Mouse (Mus musculus) G1E (cell line): Measurements from ENCODE around the gene Blm. TPM values are rescaled to one million over a fixed set of nuclear protein-coding genes. Genes with fewer than 3 reads are reported as not detected.

Source experiments
- ATAC-seq: 2 replicates; pipeline ENCODE4 v1.8.0; 2016; ENCODE audit warnings: mild to moderate bottlenecking; ENCODE audit not compliant: insufficient number of reproducible peaks, poor library complexity, low FRiP score, severe bottlenecking; ENCODE audit errors: extremely low read depth
- DNase-seq: peaks from one replicate; pipeline ENCODE4 v3.0.0; 2012; ENCODE audit warnings: low spot score
- H3K27me3 ChIP-seq: 2 replicates; pipeline ENCODE4 v1.6.1; 2012; ENCODE audit warnings: mild to moderate bottlenecking, low read length, inconsistent platforms; ENCODE audit not compliant: insufficient read depth
- H3K36me3 ChIP-seq: replicated peaks from 2 replicates; pipeline ENCODE3; 2012; ENCODE audit warnings: mild to moderate bottlenecking, inconsistent platforms
- H3K4me1 ChIP-seq: 2 replicates; pipeline ENCODE4 v1.6.1; 2012; ENCODE audit warnings: low read depth, low read length, inconsistent platforms, mixed read lengths; ENCODE audit not compliant: insufficient read depth
- H3K4me3 ChIP-seq: 2 replicates; pipeline ENCODE4 v1.5.1; 2012; ENCODE audit warnings: low read depth, mild to moderate bottlenecking, inconsistent platforms, low read length, moderate library complexity, mixed read lengths
- H3K9me3 ChIP-seq: replicated peaks from 2 replicates; pipeline ENCODE4 v1.6.1; 2012; ENCODE audit warnings: inconsistent platforms
- CTCF ChIP-seq: IDR thresholded peaks from 2 replicates; pipeline ENCODE4 v1.5.1; 2012; ENCODE audit warnings: low read depth, low read length, inconsistent platforms, mixed read lengths
- GATA1 ChIP-seq: IDR thresholded peaks from 2 replicates; pipeline ENCODE4 v1.6.1; 2012; ENCODE audit warnings: borderline replicate concordance, low read length, inconsistent platforms, mixed read lengths
- GATA2 ChIP-seq: IDR thresholded peaks from 2 replicates; pipeline ENCODE4 v1.6.1; 2012; ENCODE audit warnings: low read depth, low read length, inconsistent platforms, borderline replicate concordance
- POLR2AphosphoS5 ChIP-seq: IDR thresholded peaks from 2 replicates; pipeline ENCODE4 v1.6.1; 2012; ENCODE audit warnings: low read depth, low read length, inconsistent platforms; ENCODE audit not compliant: insufficient replicate concordance
- TAL1 ChIP-seq: conservative IDR thresholded peaks from 2 replicates; pipeline ENCODE4 v1.6.1; 2012; ENCODE audit warnings: low read depth, low read length, inconsistent platforms, mixed read lengths
- polyA plus RNA-seq: library from polyadenylated mRNA; stranded (reverse); fragments of >175 nt; gene quantifications from 2 replicates; pipeline ENCODE4 v1.2.3, GENCODE M21; 2012
- total RNA-seq, 2 experiments: library from RNA; stranded (forward) in 1 of 2; stranded (reverse) in 1 of 2; fragments of 200-1000 nt in 1 of 2; fragments of >200 nt in 1 of 2; fragmentation: Nextera tagmentation in 1 of 2; gene quantifications; 2 replicates each; pipeline ENCODE4 v1.2.3; 2014 to 2017

Gene Blm
- total and polyA plus RNA-seq, 3 experiments, result 89.2 to 198 (median 96.9) TPM

- H3K36me3 ChIP-seq, result no peaks in the 10 kb centered on the region
- H3K9me3 ChIP-seq, result no peaks in the 10 kb centered on the region
- DNase-seq (no peak), ATAC-seq (peak; percentile 55)
- TF ChIP-seq GATA1, result no peak
- no peak for TF ChIP-seq CTCF
- no peak for TF ChIP-seq GATA2
- TF ChIP-seq POLR2AphosphoS5, result no peak
- TF ChIP-seq TAL1, result no peak
- H3K4me3 ChIP-seq, result peak overlapping the region; percentile 31; the same call in 1 of the 2 replicates
- H3K4me1 ChIP-seq, result peaks cover 69% of the 10 kb centered on the region
- H3K27me3 ChIP-seq, result peaks cover 10% of the 10 kb centered on the region
These were observed 89.4 kb downstream of the Blm start for GRCm38 (mm10) chr7:80445492-80445891.

DNA sequence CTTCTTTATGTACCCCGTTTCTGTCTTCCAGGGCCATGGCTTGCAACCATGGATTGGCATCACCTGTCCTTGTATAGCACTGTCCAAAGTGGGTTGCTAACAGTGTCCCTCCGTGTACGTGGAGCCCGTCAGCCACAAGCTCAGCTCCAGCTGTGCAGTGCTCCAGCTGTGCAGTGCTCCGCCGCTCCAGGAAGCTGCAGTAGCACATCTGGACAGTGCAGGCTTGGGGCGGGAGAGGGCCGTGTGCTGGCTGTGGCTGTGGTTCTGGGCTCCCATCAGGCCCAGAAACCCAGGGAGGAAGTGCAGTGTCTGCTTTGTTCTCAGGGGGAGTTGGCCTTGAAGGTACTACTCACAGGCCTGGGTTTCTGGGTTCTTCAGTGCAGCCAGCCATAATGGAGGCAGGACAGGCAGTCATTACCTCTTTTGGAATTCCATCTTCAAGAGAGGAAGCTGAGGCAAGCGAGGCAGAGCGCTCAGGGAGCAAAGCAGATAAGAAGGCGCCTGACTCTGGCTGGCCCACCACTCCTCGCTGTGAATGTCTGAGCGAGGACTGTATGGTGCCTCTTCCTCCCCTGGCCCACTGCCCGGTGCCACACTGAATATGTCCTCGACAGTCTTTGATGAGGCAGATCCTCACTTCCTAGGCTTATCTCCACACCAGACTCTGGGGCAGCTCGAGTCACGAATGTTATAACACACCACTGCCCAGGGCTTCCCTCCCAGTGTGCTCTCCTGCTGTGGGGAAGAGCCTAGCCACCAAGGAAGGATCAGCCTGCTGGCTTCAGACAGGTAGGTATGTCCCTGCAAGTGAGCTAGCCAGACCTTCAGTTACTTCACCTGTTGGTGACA, 90.3 kb downstream of the Blm start:
- peak; percentile 32 for DNase-seq
- ATAC-seq, result peak; percentile 64
- Histone ChIP-seq H3K27me3 (peaks cover 16% of the 10 kb centered on the region), H3K4me1 (peaks cover 60% of the 10 kb centered on the region), H3K4me3 (peak overlapping the region; percentile 25; the same call in 1 of the 2 replicates), H3K9me3 (no peaks in the 10 kb centered on the region), H3K36me3 (no peaks in the 10 kb centered on the region)
- TF ChIP-seq CTCF (no peak), POLR2AphosphoS5 (no peak), GATA2 (no peak)

DNA sequence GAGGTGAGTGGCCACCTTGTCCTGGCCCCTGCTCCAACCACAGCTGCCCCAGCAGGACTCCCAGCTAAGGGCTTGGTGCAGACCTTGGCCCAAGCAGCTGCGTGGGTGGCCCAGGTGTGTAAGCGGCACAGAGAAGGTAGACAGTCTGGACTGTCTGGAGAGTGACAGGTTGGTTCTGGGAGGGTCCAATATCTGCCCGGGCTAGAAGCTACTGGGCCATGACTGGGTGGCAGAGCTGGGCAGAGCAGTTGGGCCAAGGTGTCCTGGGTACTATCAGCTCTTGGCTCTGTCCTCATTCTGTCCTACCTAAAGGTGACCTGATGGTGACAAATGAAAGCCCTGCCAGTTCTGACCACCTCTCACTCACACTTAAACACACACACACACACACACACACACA, 91.8 kb downstream of the Blm start:
- Histone ChIP-seq H3K9me3 (no peaks in the 10 kb centered on the region), H3K36me3 (no peaks in the 10 kb centered on the region), H3K4me3 (no peak overlapping the region), H3K27me3 (peaks cover 22% of the 10 kb centered on the region), H3K4me1 (peaks cover 47% of the 10 kb centered on the region)
- DNase-seq (no peak), ATAC-seq (no peak)
- TF ChIP-seq GATA2 (no peak), GATA1 (no peak), CTCF (no peak), TAL1 (no peak), POLR2AphosphoS5 (no peak)

GRCm38 (mm10) chr7:80441986-80442904, 92.7 kb downstream of the Blm start:
- ATAC-seq (no peak), DNase-seq (no peak)
- no peak overlapping the region for H3K4me3 ChIP-seq
- peaks cover 42% of the 10 kb centered on the region for H3K4me1 ChIP-seq
- no peaks in the 10 kb centered on the region for H3K36me3 ChIP-seq
- no peaks in the 10 kb centered on the region for H3K9me3 ChIP-seq
- H3K27me3 ChIP-seq, result peaks cover 22% of the 10 kb centered on the region
- TF ChIP-seq CTCF (no peak), TAL1 (no peak), GATA1 (no peak), GATA2 (no peak), POLR2AphosphoS5 (no peak)

GRCm38 (mm10) chr7:80440685-80441084, 94.2 kb downstream of the Blm start:
- no peak for TF ChIP-seq GATA1
- no peak for TF ChIP-seq TAL1
- TF ChIP-seq GATA2, result no peak
- TF ChIP-seq POLR2AphosphoS5, result no peak
- TF ChIP-seq CTCF, result no peak
- Histone ChIP-seq H3K4me1 (peaks cover 27% of the 10 kb centered on the region), H3K4me3 (no peak overlapping the region), H3K27me3 (peaks cover 22% of the 10 kb centered on the region), H3K36me3 (no peaks in the 10 kb centered on the region), H3K9me3 (no peaks in the 10 kb centered on the region)
- DNase-seq (no peak), ATAC-seq (no peak)
